Mouse (Mus musculus) intestine, embryonic 14.5 days (tissue): Measurements from ENCODE around the gene Olfr381. TPM values are rescaled to one million over a fixed set of nuclear protein-coding genes. Genes with fewer than 3 reads are reported as not detected.
"Not testable (repeated sequence)": the region's sequence is repeated elsewhere in the genome, so short reads cannot be mapped to it uniquely, and the experiment has no call there.

ENCODE experiments used
- ATAC-seq: fragments of 200-750 bp; cut with Nextera tagmentation; replicated peaks from 2 replicates; pipeline ENCODE4 v1.8.0; 2017; ENCODE audit warnings: low read depth, moderate number of reproducible peaks, moderate TSS enrichment, moderate library complexity; ENCODE audit not compliant: low FRiP score, low TSS enrichment
- DNase-seq: peaks from one replicate; pipeline ENCODE4 v3.0.0-alpha.2; 2018; ENCODE audit warnings: low spot score
- H3K27ac ChIP-seq: fragments of 300-500 bp; sonication (generic); 2 replicates; pipeline ENCODE4 v1.5.1; 2014; ENCODE audit warnings: low read depth, mild to moderate bottlenecking, control low read depth
- H3K27me3 ChIP-seq: fragments of 300-500 bp; sonication (generic); replicated peaks from 2 replicates; pipeline ENCODE4 v1.6.1; 2014; ENCODE audit warnings: low read length, control low read depth; ENCODE audit not compliant: control insufficient read depth, insufficient read depth
- H3K36me3 ChIP-seq: fragments of 300-500 bp; sonication (generic); 2 replicates; pipeline ENCODE4 v1.6.1; 2014; ENCODE audit warnings: low read length, control low read depth; ENCODE audit not compliant: control insufficient read depth, insufficient read depth
- H3K4me1 ChIP-seq: fragments of 300-500 bp; sonication (generic); replicated peaks from 2 replicates; pipeline ENCODE4 v1.6.1; 2014; ENCODE audit warnings: low read length, control low read depth, mixed read lengths; ENCODE audit not compliant: control insufficient read depth, insufficient read depth
- H3K4me2 ChIP-seq: fragments of 300-500 bp; sonication (generic); 2 replicates; pipeline ENCODE4 v1.6.1; 2014; ENCODE audit warnings: low read length
- H3K4me3 ChIP-seq: fragments of 300-500 bp; sonication (generic); 2 replicates; pipeline ENCODE4 v1.5.1; 2014; ENCODE audit warnings: low read depth, low read length, control low read depth, mixed read lengths
- H3K9ac ChIP-seq: fragments of 300-500 bp; sonication (generic); 2 replicates; pipeline ENCODE4 v1.6.1; 2014; ENCODE audit warnings: mild to moderate bottlenecking, low read length
- H3K9me3 ChIP-seq: fragments of 300-500 bp; sonication (generic); 2 replicates; pipeline ENCODE4 v1.6.1; 2016; ENCODE audit warnings: low read length, control low read depth; ENCODE audit not compliant: control insufficient read depth
- WGBS: fragments of 180-500 bp; shearing (Covaris S2); extraction: QIAGEN DNeasy Blood & Tissue Kit; methylation state at CpG from one replicate; pipeline ENCODE4 v1.1.7; 2014; 5-methylcytosine and 5-hydroxymethylcytosine counted together
- polyA plus RNA-seq: library from polyadenylated mRNA; unstranded; fragments of >200 nt; fragmentation: Nextera tagmentation; extraction: Ambion mirVana; gene quantifications from 2 replicates; pipeline ENCODE4 v1.2.1, GENCODE M21; 2014

Olfr381 gene
- not detected in 2 replicates for polyA plus RNA-seq

DNA sequence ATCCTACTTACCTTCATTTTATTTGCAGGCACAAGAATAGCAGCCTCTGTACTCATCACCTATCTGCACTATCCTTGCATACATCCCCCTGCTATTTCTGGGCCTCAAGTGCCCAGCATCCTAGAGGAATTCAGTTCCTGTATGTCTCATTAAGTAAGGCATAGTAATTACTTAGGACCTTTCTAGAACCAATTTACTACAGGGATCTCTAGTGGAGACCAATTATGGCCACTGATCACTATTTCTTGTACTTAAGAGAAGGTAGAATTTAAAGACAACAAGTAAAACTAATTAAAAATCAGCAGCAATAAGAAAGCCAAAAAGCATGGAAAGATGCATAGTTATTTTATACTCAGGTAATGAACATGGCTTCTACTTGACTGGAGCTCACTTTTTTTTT lies at the start of gene Olfr381:
Gene Olfr381, minus strand, starts transcription at position 101 of the 400 bp plus-strand sequence.
- ATAC-seq, result no peak
- H3K27me3 ChIP-seq, result no peaks in the 10 kb centered on the region
- H3K4me2 ChIP-seq, result no peak within 1 kb of the TSS
- no peak within 1 kb of the TSS for H3K27ac ChIP-seq
- H3K4me1 ChIP-seq, result no peaks in the 10 kb centered on the region
- H3K9me3 ChIP-seq, result no peaks in the 10 kb centered on the region
- H3K4me3 ChIP-seq, result no peak within 1 kb of the TSS
- H3K36me3 ChIP-seq, result no peaks in the 10 kb centered on the region
- no peak within 1 kb of the TSS for H3K9ac ChIP-seq
- no peak for DNase-seq

DNA sequence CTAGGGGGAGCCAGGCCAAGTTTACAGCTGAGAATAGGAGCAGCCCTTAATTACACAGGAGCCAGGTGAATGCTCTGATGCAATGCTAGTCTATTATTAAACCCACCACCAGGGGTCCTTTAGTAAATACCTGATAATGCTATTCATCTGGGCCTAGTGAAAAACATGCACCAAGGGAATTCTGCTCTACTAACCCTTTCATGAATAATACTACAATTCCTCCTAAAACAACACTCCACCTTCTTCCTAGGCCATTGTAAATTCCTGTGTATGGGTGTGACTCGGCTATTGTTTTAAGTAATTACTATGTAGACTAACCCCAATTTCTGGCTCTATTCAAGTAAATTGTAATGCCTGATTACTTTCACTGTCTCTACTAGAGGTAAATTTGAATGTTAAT lies 37.6 kb upstream of the Olfr381 start:
- DNase-seq, H3K27me3 ChIP-seq, H3K9ac ChIP-seq, H3K4me3 ChIP-seq, H3K4me2 ChIP-seq, ATAC-seq, H3K27ac ChIP-seq, H3K4me1 ChIP-seq, H3K9me3 ChIP-seq, H3K36me3 ChIP-seq: not testable (repeated sequence)
- 81% methylated on average over 1 of the region's 1 CpGs for WGBS

DNA sequence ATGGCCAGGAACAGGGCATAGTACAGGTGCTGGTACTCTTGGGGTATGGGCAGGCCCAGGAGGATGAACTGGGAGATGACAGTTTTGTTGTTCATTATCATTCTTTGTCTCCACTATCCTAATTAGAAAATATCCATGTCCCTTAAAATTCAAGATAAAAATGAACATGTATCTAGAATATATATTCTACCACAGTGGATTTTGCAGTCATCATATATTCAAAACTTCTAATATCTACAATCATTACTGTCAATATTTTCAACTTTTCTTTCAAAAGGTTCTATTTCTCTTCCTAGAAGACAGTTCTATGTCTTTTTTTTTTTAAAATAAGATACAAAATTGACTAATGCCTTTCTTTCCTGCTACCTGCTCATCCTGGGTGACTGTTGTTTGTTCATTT lies 25.7 kb upstream of the Olfr381 start, which contains the start of gene Olfr382:
Gene Olfr382, minus strand, starts transcription at position 101 of the 400 bp plus-strand sequence.
- no peak for DNase-seq
- H3K4me2 ChIP-seq, result no peak within 1 kb of the TSS
- no peaks in the 10 kb centered on the region for H3K4me1 ChIP-seq
- no peaks in the 10 kb centered on the region for H3K36me3 ChIP-seq
- H3K4me3 ChIP-seq, result no peak within 1 kb of the TSS
- H3K9me3 ChIP-seq, result no peaks in the 10 kb centered on the region
- H3K27me3 ChIP-seq, result no peaks in the 10 kb centered on the region
- no peak within 1 kb of the TSS for H3K27ac ChIP-seq
- ATAC-seq, result no peak
- no peak within 1 kb of the TSS for H3K9ac ChIP-seq

DNA sequence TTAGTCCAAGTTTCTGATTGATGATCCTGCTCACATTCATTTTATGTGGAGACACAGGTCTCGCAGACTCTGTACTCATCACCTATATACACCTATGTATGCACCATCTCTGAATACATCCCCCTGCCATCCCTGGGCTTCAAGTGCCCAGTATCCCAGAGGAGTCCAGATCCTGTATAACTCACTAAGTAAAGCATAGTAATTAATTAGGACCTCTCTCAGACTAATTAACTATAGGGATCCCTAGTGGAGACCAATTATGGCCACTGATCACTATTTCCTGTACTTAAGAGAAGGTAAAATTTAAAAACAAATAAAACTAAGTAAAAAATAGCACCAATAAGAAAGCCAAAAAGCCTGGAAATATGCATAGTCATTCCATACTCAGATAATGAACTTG lies 34.0 kb downstream of the Olfr381 start, which contains the start of gene Olfr380:
Gene Olfr380, minus strand, starts transcription at position 101 of the 400 bp plus-strand sequence.
- WGBS, result 86% methylated on average over 1 of the region's 1 CpGs
- H3K27me3 ChIP-seq, result no peaks in the 10 kb centered on the region

More for the DNA sequence above, 34.0 kb downstream of the Olfr381 start, which contains the start of gene Olfr380:
- DNase-seq, result no peak
- Histone ChIP-seq H3K4me3 (no peak within 1 kb of the TSS), H3K4me2 (no peak within 1 kb of the TSS), H3K9me3 (no peaks in the 10 kb centered on the region), H3K27ac (no peak within 1 kb of the TSS), H3K36me3 (no peaks in the 10 kb centered on the region), H3K9ac (no peak within 1 kb of the TSS), H3K4me1 (no peaks in the 10 kb centered on the region)
- ATAC-seq, result no peak

Other genes with a start within 250 kb of the Olfr381 start
- gene Trpv3, start 224.2 kb downstream of the Olfr381 start, polyA plus RNA-seq, result 0.08 and 0.15 TPM in 2 replicates
- gene Aspa, start 162.0 kb downstream of the Olfr381 start, polyA plus RNA-seq, result 0.38 TPM in 2 replicates
- gene Gm49340, start 161.9 kb downstream of the Olfr381 start, polyA plus RNA-seq, result not detected in 2 replicates
- gene Spata22, start 161.9 kb downstream of the Olfr381 start, polyA plus RNA-seq, result not detected in 2 replicates
- gene Olfr20, start 140.8 kb downstream of the Olfr381 start, polyA plus RNA-seq, result not detected in 2 replicates
- not detected in 2 replicates for gene Olfr376, start 120.4 kb downstream of the Olfr381 start, polyA plus RNA-seq
- not detected in 2 replicates for gene Olfr1, start 92.0 kb downstream of the Olfr381 start, polyA plus RNA-seq
- not detected in 2 replicates for gene Olfr378, start 63.1 kb downstream of the Olfr381 start, polyA plus RNA-seq
- gene Olfr380, start 34.1 kb downstream of the Olfr381 start, polyA plus RNA-seq, result not detected in 2 replicates
- gene Olfr382, start 25.6 kb upstream of the Olfr381 start, polyA plus RNA-seq, result not detected in 2 replicates
- not detected in 2 replicates for gene Olfr385, start 101.4 kb upstream of the Olfr381 start, polyA plus RNA-seq
- gene Olfr384, start 107.0 kb upstream of the Olfr381 start, polyA plus RNA-seq, result not detected in 2 replicates
- not detected in 2 replicates for gene Zfp735, start 197.2 kb upstream of the Olfr381 start, polyA plus RNA-seq